Mouse (Mus musculus): ENCODE data around the gene Ssc4d. TPM values are rescaled to one million over a fixed set of nuclear protein-coding genes. Genes with fewer than 3 reads are reported as not detected.

Gene Ssc4d
- polyA plus RNA-seq, 1 experiment from 2014 or later = 0.45 TPM

- H3K27me3 ChIP-seq (ENCODE audit: control insufficient read depth, insufficient read depth, low read length) = no peaks in the 10 kb centered on the region
- ATAC-seq (replicated peaks; ENCODE audit: extremely low read depth, insufficient read depth, low FRiP score) = no peak
- peak overlapping the region; percentile 54 for H3K4me2 ChIP-seq (ENCODE audit: low read depth, low read length)
- 84% methylated on average over 9 of the region's 9 CpGs for WGBS
- H3K27ac ChIP-seq (ENCODE audit: low read length) = peak overlapping the region; percentile 96
- no peaks in the 10 kb centered on the region for H3K36me3 ChIP-seq (ENCODE audit: control insufficient read depth, insufficient read depth)
- H3K4me1 ChIP-seq (ENCODE audit: control insufficient read depth, insufficient read depth, low read length) = peaks cover 9% of the 10 kb centered on the region
- H3K9ac ChIP-seq (ENCODE audit: low read length) = peak overlapping the region; percentile 67
- no peaks in the 10 kb centered on the region for H3K9me3 ChIP-seq (replicated peaks; ENCODE audit: control insufficient read depth, low read length)
- peak overlapping the region; percentile 42 for H3K4me3 ChIP-seq (ENCODE audit: low read length)
Observed at GRCm38 (mm10) chr5:135956300-135957206, 17.8 kb downstream of the Ssc4d start.

GRCm38 (mm10) chr5:135952830-135953229 is 21.5 kb downstream of the Ssc4d start:
- no peak for ATAC-seq (replicated peaks; ENCODE audit: extremely low read depth, insufficient read depth, low FRiP score)
- Histone ChIP-seq H3K27ac (ENCODE audit: low read length) (no peak overlapping the region), H3K4me2 (ENCODE audit: low read depth, low read length) (no peak overlapping the region), H3K27me3 (ENCODE audit: control insufficient read depth, insufficient read depth, low read length) (no peaks in the 10 kb centered on the region), H3K4me1 (ENCODE audit: control insufficient read depth, insufficient read depth, low read length) (peaks cover 5% of the 10 kb centered on the region), H3K4me3 (ENCODE audit: low read length) (no peak overlapping the region), H3K36me3 (ENCODE audit: control insufficient read depth, insufficient read depth) (no peaks in the 10 kb centered on the region), H3K9ac (ENCODE audit: low read length) (no peak overlapping the region), H3K9me3 (replicated peaks; ENCODE audit: control insufficient read depth, low read length) (no peaks in the 10 kb centered on the region)
- WGBS = 86% methylated on average over 2 of the region's 2 CpGs

- H3K9ac ChIP-seq (ENCODE audit: low read length) = no peak overlapping the region
- no peaks in the 10 kb centered on the region; the same call in 1 of the 2 replicates for H3K4me1 ChIP-seq (ENCODE audit: control insufficient read depth, insufficient read depth, low read length)
- no peak for ATAC-seq (replicated peaks; ENCODE audit: extremely low read depth, insufficient read depth, low FRiP score)
- H3K4me3 ChIP-seq (ENCODE audit: low read length) = no peak overlapping the region
- H3K36me3 ChIP-seq (ENCODE audit: control insufficient read depth, insufficient read depth) = no peaks in the 10 kb centered on the region
- 77% methylated on average over 2 of the region's 2 CpGs for WGBS
- no peaks in the 10 kb centered on the region for H3K27me3 ChIP-seq (ENCODE audit: control insufficient read depth, insufficient read depth, low read length)
- H3K9me3 ChIP-seq (replicated peaks; ENCODE audit: control insufficient read depth, low read length) = no peaks in the 10 kb centered on the region
- H3K4me2 ChIP-seq (ENCODE audit: low read depth, low read length) = no peak overlapping the region
- H3K27ac ChIP-seq (ENCODE audit: low read length) = no peak overlapping the region
Observed at GRCm38 (mm10) chr5:135951660-135952059, 22.7 kb downstream of the Ssc4d start.

GRCm38 (mm10) chr5:135950710-135951412 is 23.5 kb downstream of the Ssc4d start:
- Histone ChIP-seq H3K36me3 (ENCODE audit: control insufficient read depth, insufficient read depth) (no peaks in the 10 kb centered on the region), H3K9ac (ENCODE audit: low read length) (no peak overlapping the region), H3K4me2 (ENCODE audit: low read depth, low read length) (no peak overlapping the region), H3K27me3 (ENCODE audit: control insufficient read depth, insufficient read depth, low read length) (no peaks in the 10 kb centered on the region), H3K9me3 (replicated peaks; ENCODE audit: control insufficient read depth, low read length) (no peaks in the 10 kb centered on the region), H3K4me1 (ENCODE audit: control insufficient read depth, insufficient read depth, low read length) (peaks cover 5% of the 10 kb centered on the region), H3K4me3 (ENCODE audit: low read length) (no peak overlapping the region), H3K27ac (ENCODE audit: low read length) (no peak overlapping the region)
- no peak for ATAC-seq (replicated peaks; ENCODE audit: extremely low read depth, insufficient read depth, low FRiP score)
- WGBS = 80% methylated on average over 11 of the region's 11 CpGs

GRCm38 (mm10) chr5:135946621-135947020 is 27.7 kb downstream of the Ssc4d start:
- no peaks in the 10 kb centered on the region for H3K36me3 ChIP-seq (ENCODE audit: control insufficient read depth, insufficient read depth)
- no peak overlapping the region for H3K27ac ChIP-seq (ENCODE audit: low read length)
- H3K9me3 ChIP-seq (replicated peaks; ENCODE audit: control insufficient read depth, low read length) = no peaks in the 10 kb centered on the region
- H3K4me2 ChIP-seq (ENCODE audit: low read depth, low read length) = peak overlapping the region; percentile 49; the same call in 1 of the 2 replicates
- H3K4me3 ChIP-seq (ENCODE audit: low read length) = no peak overlapping the region
- WGBS = 79% methylated on average over 5 of the region's 5 CpGs
- no peaks in the 10 kb centered on the region for H3K27me3 ChIP-seq (ENCODE audit: control insufficient read depth, insufficient read depth, low read length)
- H3K9ac ChIP-seq (ENCODE audit: low read length) = no peak overlapping the region
- H3K4me1 ChIP-seq (ENCODE audit: control insufficient read depth, insufficient read depth, low read length) = peaks cover 6% of the 10 kb centered on the region
- ATAC-seq (replicated peaks; ENCODE audit: extremely low read depth, insufficient read depth, low FRiP score) = no peak

GRCm38 (mm10) chr5:135945916-135946408 is 28.4 kb downstream of the Ssc4d start:
- Histone ChIP-seq H3K9ac (ENCODE audit: low read length) (peak overlapping the region; percentile 41), H3K27ac (ENCODE audit: low read length) (peak overlapping the region; percentile 4; the same call in 1 of the 2 replicates), H3K4me3 (ENCODE audit: low read length) (0 out of 2 replicates have a peak overlapping the region, but pooled peaks have one; percentile 6), H3K4me2 (ENCODE audit: low read depth, low read length) (peak overlapping the region; percentile 49), H3K4me1 (ENCODE audit: control insufficient read depth, insufficient read depth, low read length) (peaks cover 6% of the 10 kb centered on the region), H3K9me3 (replicated peaks; ENCODE audit: control insufficient read depth, low read length) (no peaks in the 10 kb centered on the region), H3K27me3 (ENCODE audit: control insufficient read depth, insufficient read depth, low read length) (no peaks in the 10 kb centered on the region), H3K36me3 (ENCODE audit: control insufficient read depth, insufficient read depth) (no peaks in the 10 kb centered on the region)
- WGBS = 47% methylated on average over 10 of the region's 10 CpGs
- peak; percentile 55; the same call in 1 of the 2 replicates for ATAC-seq (replicated peaks; ENCODE audit: extremely low read depth, insufficient read depth, low FRiP score)

GRCm38 (mm10) chr5:135942710-135943109 is 31.6 kb downstream of the Ssc4d start:
- no peaks in the 10 kb centered on the region for H3K27me3 ChIP-seq (ENCODE audit: control insufficient read depth, insufficient read depth, low read length)
- no peaks in the 10 kb centered on the region for H3K9me3 ChIP-seq (replicated peaks; ENCODE audit: control insufficient read depth, low read length)
- no peak for ATAC-seq (replicated peaks; ENCODE audit: extremely low read depth, insufficient read depth, low FRiP score)
- no peak overlapping the region for H3K4me3 ChIP-seq (ENCODE audit: low read length)
- peaks cover 6% of the 10 kb centered on the region for H3K4me1 ChIP-seq (ENCODE audit: control insufficient read depth, insufficient read depth, low read length)
- no peaks in the 10 kb centered on the region for H3K36me3 ChIP-seq (ENCODE audit: control insufficient read depth, insufficient read depth)
- no peak overlapping the region for H3K27ac ChIP-seq (ENCODE audit: low read length)
- H3K9ac ChIP-seq (ENCODE audit: low read length) = no peak overlapping the region
- 68% methylated on average over 6 of the region's 6 CpGs for WGBS
- H3K4me2 ChIP-seq (ENCODE audit: low read depth, low read length) = no peak overlapping the region

GRCm38 (mm10) chr5:135940587-135940986 is 33.7 kb downstream of the Ssc4d start:
- no peak overlapping the region for H3K9ac ChIP-seq (ENCODE audit: low read length)
- no peaks in the 10 kb centered on the region for H3K27me3 ChIP-seq (ENCODE audit: control insufficient read depth, insufficient read depth, low read length)
- H3K27ac ChIP-seq (ENCODE audit: low read length) = no peak overlapping the region
- no peak for ATAC-seq (replicated peaks; ENCODE audit: extremely low read depth, insufficient read depth, low FRiP score)
- H3K36me3 ChIP-seq (ENCODE audit: control insufficient read depth, insufficient read depth) = no peaks in the 10 kb centered on the region
- no peak overlapping the region for H3K4me2 ChIP-seq (ENCODE audit: low read depth, low read length)
- no peaks in the 10 kb centered on the region; the same call in 1 of the 2 replicates for H3K4me1 ChIP-seq (ENCODE audit: control insufficient read depth, insufficient read depth, low read length)
- no peaks in the 10 kb centered on the region for H3K9me3 ChIP-seq (replicated peaks; ENCODE audit: control insufficient read depth, low read length)
- no peak overlapping the region for H3K4me3 ChIP-seq (ENCODE audit: low read length)
- WGBS = 38% methylated on average over 5 of the region's 5 CpGs

Data from heart, embryonic 16.5 days (tissue).